Mouse (Mus musculus) right cerebral cortex, postnatal 25 days (tissue): ENCODE data around the gene Mms22l.
"Not testable (repeated sequence)": the region's sequence is repeated elsewhere in the genome, so short reads cannot be mapped to it uniquely, and the experiment has no call there.

Experiments used
- DNase-seq: peaks from one replicate; pipeline ENCODE4 v3.0.0; 2022

Gene Mms22l

GRCm38 (mm10) chr4:24496116-24496952 lies at the start of gene Mms22l:
TSS of gene Mms22l (plus strand) at chr4:24496451.
- peak; percentile 94 for DNase-seq

DNA sequence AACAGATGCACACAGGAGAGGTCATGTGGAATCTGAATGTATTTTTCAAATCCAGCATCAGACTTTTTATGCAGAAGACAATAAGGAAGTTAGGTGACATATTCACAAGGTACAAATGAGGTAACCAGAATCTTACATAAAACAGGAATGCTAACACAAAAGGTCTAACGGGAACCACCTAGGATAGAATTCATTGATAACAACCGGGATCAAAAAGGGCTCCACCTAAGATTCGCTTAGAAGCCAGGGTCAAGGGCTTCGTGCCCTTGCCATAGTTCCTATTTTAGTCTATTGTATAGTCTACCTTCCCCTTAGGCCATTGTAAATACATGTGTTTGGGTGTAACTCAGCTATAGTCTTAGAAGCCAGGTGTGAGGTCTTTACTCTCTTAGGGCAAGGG lies 12.2 kb upstream of the Mms22l start:
- DNase-seq = not testable (repeated sequence)

- DNase-seq = no peak
Measured at GRCm38 (mm10) chr4:24496953-24497319, 685 bp downstream of the Mms22l start.

DNA sequence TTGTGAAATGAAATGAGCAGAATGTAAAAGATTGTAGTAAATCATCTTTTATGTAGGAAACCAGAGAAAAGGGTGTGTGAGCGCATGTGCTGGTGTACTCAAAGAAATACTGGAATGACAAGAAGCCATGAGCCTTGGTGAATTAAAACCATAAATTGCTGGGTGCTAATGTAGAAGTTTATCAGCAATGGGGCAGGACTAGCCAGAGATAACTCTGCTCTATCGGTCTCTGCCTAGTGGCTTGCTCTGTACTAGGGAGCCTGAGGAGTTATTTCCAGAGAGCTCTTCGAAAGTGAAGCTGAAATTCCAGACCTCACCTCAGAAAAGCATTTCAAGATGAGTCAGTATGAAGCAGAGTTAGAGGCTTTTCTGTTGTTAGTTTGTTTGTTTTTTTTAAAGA lies 12.9 kb downstream of the Mms22l start:
- no peak for DNase-seq

DNA sequence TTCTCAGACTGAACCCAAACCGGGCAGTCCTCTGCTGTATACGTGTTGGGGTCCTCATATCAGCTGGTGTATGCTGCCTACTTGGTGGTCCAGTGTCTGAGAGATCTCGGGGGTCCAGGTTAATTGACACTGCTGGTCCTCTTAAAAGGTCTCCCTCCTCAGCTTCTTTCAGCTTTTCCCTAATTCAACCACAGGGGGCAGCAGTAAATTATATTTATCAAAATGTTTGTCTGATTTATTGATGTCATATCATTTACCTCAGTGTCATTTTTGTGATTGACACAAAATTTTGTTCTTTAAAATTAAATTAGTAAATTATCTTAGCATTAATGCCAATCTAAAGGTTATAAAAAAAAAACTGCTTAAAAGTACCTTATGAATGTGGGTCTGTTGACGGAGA lies 40.7 kb downstream of the Mms22l start:
- no peak for DNase-seq

DNA sequence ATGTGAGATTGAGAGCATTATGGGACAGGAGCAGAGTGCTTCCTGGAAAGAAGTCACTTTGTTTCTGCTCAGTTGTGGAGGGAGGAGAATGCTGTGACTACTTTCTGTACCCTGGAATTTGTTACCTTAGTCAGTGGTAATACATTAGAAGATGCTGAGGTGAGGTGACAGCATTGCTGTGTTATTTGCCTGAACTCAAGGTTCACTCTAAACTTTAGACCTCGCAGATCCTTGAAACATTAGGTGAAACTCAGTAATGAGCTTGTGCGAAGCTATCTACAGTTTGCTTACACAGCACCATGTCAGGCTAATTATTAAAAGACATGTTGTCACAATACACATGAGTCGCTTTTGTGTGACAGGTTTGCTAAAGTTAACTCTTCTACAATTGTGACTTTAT lies 47.2 kb downstream of the Mms22l start:
- no peak for DNase-seq

DNA sequence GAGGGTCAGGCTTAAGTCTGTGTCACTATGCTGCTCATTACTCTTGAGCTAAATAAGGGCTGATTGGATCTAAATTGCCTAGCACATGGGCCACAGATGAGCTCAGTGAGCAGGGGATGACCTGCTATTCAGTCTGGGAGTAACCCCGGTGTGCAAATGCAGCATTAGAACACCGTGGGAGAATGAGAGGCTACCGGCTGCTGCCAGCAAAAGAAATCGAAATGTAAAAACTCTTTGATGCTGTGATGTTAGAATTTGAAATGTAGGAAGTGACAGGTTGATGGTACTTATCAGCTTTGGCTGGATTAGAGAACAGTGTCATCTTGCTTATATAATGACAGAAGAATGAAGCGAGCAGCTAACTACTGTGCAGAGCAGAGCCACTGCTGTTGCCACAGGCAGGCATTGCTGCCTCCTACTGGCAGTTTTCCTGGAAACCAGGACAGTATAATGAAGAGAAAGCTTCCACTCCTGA lies 48.5 kb downstream of the Mms22l start:
- peak; percentile 70 for DNase-seq

GRCm38 (mm10) chr4:24556116-24556820 lies 60.0 kb downstream of the Mms22l start:
- DNase-seq = no peak

DNA sequence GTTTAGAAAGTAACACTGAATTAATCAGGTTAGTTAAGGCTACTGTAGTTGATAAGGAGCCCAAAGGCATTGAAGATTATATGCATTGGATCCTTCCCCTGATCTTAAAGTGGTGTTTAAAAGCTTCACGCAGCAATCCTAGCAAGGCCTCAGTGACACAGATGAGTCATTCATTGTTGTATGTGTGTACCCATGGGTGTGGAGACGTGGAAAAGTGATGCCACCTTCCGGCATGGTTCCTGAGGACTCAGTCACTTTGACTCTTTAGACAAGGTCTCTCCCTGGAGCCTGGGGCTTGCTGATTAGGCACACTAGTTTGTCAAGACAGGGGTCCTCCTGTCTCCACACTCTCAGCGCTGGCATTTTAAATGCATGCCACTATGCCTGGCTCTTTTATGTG lies 60.9 kb downstream of the Mms22l start:
- DNase-seq = no peak

DNA sequence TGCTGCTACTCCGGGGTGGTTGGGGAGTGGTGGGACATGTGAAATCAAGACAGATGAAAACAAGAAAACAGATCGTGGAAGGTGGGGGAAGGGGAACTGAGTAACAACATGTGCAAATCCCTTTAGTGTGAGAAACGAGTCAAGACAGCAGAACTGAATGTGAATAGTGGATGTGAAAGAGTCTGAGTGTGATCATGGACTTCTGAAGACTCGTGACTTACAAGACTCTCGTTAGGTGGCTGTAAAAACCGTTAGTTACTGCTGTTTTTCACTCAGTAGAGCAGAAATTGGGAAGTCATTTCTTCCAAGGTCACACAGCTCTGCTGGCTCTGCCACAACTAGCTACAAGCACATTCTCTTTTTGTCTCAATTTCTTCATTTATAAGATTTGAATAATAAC lies 71.8 kb downstream of the Mms22l start:
- no peak for DNase-seq

- DNase-seq = no peak
Measured at GRCm38 (mm10) chr4:24568989-24569556, 72.8 kb downstream of the Mms22l start.

DNA sequence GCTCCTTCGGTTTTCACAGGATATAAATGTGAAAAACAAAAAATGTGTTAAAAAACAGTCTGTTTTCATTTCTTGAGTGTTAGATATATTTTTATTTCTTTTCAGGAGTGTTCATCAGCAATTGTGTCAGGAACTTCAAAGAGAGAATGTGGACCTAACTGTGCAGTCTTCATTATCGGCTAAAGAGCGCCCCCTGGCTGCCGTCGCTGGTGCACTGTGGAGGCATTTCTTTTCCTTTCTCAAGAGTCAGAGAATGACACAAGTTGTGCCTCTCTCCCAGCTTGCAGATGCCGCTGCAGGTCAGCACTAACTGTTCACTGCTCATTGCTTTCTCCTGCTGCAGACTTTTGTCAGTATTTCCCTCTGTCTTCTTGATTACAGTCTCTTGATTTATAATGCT lies 78.0 kb downstream of the Mms22l start:
- DNase-seq = peak; percentile 78

- no peak for DNase-seq
Measured at GRCm38 (mm10) chr4:24577594-24577993, 81.3 kb downstream of the Mms22l start.

- DNase-seq = no peak
Measured at GRCm38 (mm10) chr4:24582295-24582694, 86.0 kb downstream of the Mms22l start.

- no peak for DNase-seq
Measured at GRCm38 (mm10) chr4:24583997-24584396, 87.7 kb downstream of the Mms22l start.

DNA sequence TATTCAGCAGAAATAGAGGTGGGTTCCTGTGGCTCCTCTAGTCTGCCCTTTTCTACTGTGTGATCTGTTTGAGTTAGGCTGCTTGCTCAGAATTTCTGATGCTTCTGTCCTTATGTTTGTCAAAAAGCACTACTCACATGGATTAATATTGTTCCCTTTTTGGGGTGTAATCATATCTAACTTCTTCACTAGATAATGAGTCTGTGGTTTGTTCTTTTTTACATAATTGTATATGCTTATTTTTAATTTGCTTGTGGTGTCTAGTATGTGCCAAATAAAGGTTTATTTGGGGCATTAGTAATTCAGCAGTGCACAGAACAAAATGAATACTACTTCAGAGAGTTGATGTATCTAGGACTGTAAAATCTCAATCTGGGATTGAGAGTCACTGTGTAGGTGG lies 98.6 kb downstream of the Mms22l start:
- no peak for DNase-seq

- DNase-seq = no peak
Measured at GRCm38 (mm10) chr4:24596942-24597611, 100.8 kb downstream of the Mms22l start.

DNA sequence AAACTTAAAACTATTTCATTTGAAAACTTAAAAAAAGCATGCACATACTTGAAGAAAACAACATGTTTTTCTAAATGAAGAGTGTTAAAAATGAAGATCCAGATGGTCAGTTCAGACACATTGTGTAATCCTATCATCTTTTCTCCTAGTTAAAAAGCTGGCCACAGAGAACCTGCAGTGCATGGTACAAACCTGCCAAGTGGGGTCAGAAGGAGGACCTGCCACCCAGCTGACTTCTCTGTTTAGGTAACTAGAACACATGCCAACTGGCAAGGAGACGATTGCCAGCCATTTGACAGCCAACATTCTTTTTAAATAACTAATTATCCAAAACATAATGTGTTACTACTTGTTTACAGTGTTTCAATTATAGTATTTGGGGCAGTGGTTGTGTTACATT lies 102.4 kb downstream of the Mms22l start:
- DNase-seq = no peak

- DNase-seq = no peak
Measured at GRCm38 (mm10) chr4:24601711-24602110, 105.5 kb downstream of the Mms22l start.

DNA sequence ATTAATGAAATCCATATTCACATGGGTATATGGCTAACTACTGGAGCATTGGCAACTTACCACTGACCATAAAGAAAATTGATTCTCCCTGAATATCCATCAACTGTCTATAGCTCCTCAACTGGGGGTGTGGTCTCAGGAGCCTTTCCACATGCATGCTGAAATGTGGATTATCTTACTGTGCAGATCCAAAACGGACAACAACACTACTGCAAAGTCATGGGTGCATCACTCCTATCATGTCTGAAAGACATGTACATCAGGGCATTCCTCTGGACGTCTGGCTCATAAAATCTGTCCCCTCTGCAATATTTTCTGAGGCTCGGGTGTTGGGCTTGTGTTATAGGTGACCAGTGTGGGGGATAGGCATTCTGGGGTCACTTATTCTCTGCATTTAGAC lies 112.8 kb downstream of the Mms22l start:
- no peak for DNase-seq

DNA sequence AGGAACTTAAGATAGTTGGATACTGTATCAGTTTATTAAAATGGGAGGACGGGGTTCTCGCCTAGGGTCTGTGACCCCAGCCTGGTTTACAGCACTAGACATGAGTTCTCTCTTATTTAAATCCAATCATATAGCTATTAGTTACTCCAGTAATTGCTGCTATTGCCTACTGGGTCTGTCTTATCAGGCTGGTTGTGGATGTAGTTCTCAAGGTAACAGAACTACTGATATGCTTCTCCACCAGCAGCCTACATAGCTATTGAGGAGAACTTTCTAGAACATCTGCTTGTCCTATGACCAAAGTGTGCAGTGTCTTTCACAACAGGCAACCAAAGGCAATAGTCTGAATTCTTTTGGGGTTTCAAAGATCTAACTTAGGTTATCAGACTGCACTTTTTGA lies 113.3 kb downstream of the Mms22l start:
- no peak for DNase-seq

DNA sequence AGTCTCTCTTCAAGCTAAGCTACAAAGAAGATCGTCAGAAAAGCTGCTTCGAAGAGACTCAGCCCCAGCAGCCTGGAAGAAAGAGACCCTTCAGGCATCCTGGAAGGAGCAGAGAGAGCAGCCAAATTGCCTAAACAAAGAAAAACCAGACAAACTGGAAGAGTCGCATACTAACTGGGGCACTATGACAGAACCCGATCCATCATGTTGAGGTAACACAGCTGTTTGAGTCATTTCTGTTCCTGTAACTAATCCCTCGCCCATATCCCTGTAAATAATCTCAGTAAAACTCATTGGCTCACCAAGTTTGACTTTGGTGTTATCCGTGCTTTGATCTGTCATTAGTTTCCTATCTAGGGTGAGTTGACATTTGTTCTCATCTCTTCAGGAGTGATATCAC lies 123.8 kb downstream of the Mms22l start:
- DNase-seq = no peak

- DNase-seq = no peak
Measured at GRCm38 (mm10) chr4:24620440-24620839, 124.2 kb downstream of the Mms22l start.
